Mouse (Mus musculus): ENCODE measurements at regions not wholly inside any gene's neighbourhood (a gene's known extent, or its start where the extent isn't known, plus 50 kb on each side); places are given as distances from the start of the nearest gene placed in this dataset.
A peak's percentile ranks its signal among the peaks of the same experiment; 100 is the strongest.

DNA sequence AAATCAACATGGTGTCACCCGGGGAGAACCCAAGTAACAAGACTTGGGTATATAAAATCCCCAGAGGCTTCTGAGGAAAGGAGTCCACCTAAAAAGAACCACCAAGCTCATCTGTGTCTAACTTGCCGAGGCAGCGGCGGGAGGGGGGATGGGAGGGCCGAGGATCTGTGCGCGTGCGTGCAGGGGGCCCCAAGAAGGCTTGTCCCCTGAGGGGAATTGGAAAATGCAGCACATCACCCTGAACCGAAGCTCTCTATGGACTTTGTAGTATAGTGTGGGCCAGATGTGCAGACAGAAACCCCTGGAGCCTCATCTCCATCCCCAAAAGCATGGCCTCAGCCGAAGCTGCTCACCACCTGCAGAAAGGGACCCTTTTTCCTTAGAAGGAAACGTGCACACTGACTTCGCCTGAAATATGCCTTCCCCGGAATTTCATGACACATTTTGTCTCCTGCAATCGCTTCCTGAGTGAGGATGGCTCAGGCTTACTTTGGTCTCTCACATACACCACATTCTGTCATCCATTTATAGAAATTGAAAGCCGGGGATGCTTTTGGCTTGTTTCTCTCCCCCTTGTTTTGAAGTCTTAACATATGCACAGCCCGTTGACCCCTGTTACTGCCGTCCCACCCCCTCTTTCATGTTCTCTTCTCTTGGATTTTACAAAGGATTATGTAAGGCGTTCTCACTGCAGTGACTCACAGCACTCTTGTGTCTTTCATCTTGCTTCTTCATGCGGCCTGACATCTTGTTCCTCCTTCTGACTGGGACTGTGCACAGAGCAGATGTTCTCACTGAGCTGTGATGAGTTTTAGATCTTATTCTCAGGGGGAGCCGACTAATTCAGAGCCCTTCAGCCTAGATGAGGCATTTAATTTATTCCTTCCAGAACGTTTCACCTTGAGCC, 559.6 kb downstream of the Irx1 start:
- peak; percentile 23 for DNase-seq (ENCODE audit: low spot score)
- WGBS: 58% methylated on average over 21 of the region's 21 CpGs
- peak; percentile 52; the same call in 1 of the 2 replicates for ATAC-seq
- Histone ChIP-seq H3K9ac (ENCODE audit: low read length) (no peak overlapping the region), H3K9me3 (replicated peaks; ENCODE audit: control insufficient read depth, low read length) (no peaks in the 10 kb centered on the region), H3K4me2 (ENCODE audit: low read length) (no peak overlapping the region), H3K4me1 (ENCODE audit: control insufficient read depth, insufficient read depth, low read length) (no peaks in the 10 kb centered on the region), H3K27me3 (replicated peaks; ENCODE audit: control insufficient read depth, insufficient read depth, low read length) (no peaks in the 10 kb centered on the region), H3K36me3 (ENCODE audit: control insufficient read depth, insufficient read depth, low read length) (no peaks in the 10 kb centered on the region), H3K27ac (ENCODE audit: low read depth, low read length) (no peak overlapping the region), H3K4me3 (ENCODE audit: low read depth, low read length) (no peak overlapping the region)

DNA sequence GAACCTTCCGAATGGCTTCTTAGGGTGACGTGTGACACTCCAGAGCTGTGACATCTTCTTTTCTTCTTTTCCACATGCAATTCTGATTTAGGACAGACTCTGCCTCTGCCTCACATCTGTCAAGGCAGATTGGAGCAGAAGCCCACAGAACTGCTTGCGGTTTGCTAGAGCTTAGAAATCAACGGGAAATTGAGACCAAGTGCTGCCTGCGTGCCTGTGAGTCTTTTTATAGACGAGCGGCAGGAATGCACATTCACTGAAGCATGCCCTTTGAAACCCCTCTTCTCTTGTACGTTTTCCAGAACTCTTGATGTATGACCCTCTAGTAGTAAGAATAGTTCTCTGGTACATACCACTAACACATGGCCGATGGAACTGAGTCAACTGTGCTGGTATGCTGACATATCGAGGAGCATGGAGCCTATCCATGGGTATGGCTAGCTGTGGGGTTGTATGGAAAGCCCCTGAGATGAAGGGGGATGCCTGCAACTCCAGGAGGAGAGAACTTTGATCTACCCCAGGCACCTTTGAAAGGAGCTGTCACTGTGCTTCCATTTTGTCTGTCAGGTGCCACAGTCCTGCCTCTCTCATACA, 552.2 kb upstream of the Adamts16 start:
- Histone ChIP-seq H3K4me3 (ENCODE audit: low read depth, low read length) (no peak overlapping the region), H3K9ac (ENCODE audit: low read length) (no peak overlapping the region), H3K4me1 (ENCODE audit: control insufficient read depth, insufficient read depth, low read length) (no peaks in the 10 kb centered on the region), H3K27me3 (replicated peaks; ENCODE audit: control insufficient read depth, insufficient read depth, low read length) (no peaks in the 10 kb centered on the region), H3K9me3 (replicated peaks; ENCODE audit: control insufficient read depth, low read length) (no peaks in the 10 kb centered on the region), H3K4me2 (ENCODE audit: low read length) (no peak overlapping the region), H3K36me3 (ENCODE audit: control insufficient read depth, insufficient read depth, low read length) (no peaks in the 10 kb centered on the region), H3K27ac (ENCODE audit: low read depth, low read length) (no peak overlapping the region)
- WGBS: 89% methylated on average over 10 of the region's 10 CpGs
- ATAC-seq: no peak
- DNase-seq (ENCODE audit: low spot score): no peak

DNA sequence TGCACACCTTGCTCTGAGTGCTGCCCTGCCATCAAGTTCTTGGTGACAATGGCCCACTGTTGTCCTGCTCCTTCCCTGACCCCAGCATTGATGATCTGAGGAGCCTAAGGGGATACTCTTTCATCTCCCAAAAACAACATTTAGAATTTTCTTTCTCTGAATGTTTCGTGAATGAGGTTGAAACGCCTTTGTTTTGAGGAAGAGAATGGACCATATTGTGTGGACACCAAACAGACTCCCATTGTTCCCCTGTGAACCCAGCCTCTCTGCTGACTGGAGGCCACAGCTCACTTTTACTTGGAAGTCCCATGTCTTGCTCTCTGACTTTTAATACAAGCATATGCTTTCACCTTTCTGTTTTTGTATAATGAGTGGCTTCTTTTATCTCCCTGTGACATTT, 537.0 kb upstream of the Adamts16 start:
- Histone ChIP-seq H3K4me2 (ENCODE audit: low read length) (no peak overlapping the region), H3K9me3 (replicated peaks; ENCODE audit: control insufficient read depth, low read length) (no peaks in the 10 kb centered on the region), H3K36me3 (ENCODE audit: control insufficient read depth, insufficient read depth, low read length) (no peaks in the 10 kb centered on the region), H3K27ac (ENCODE audit: low read depth, low read length) (no peak overlapping the region), H3K4me3 (ENCODE audit: low read depth, low read length) (no peak overlapping the region), H3K27me3 (replicated peaks; ENCODE audit: control insufficient read depth, insufficient read depth, low read length) (no peaks in the 10 kb centered on the region), H3K4me1 (ENCODE audit: control insufficient read depth, insufficient read depth, low read length) (peaks cover 3% of the 10 kb centered on the region; the same call in 1 of the 2 replicates), H3K9ac (ENCODE audit: low read length) (no peak overlapping the region)
- ATAC-seq (no peak), DNase-seq (ENCODE audit: low spot score) (no peak)
- 65% methylated on average over 2 of the region's 2 CpGs for WGBS

DNA sequence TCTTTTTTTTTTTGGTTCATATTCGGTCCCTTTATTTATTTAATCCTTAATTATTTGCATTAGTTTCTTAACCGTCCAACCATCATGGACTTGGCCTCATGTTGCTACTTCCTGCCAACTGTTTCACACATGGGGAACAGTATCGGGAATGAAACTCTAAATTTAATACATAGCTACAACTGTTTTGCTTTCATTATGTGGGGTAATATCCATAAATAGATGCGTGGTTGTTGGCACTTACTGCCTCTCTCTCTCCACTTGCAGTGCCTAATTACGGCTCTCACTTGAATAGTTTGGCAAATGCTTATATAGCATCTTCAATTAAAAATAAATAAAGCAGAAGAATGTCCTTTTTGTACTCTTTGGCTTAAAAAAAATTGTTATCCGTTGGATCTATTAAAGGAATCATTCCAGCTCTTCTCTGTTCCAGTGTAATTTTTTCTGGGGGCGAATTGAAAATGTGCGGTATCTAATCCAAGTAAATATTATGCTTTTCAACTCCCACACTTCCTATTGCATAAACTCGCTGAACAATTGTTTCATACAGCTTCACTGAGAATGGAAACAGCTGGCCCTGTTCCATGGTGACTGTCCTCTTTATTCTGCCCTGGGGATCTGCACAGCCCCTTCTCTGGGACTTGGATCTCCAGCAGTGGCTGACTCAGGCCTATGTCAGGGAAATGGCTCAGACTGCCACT, 534.4 kb upstream of the Adamts16 start:
- Histone ChIP-seq H3K36me3 (ENCODE audit: control insufficient read depth, insufficient read depth, low read length) (no peaks in the 10 kb centered on the region), H3K4me2 (ENCODE audit: low read length) (no peak overlapping the region), H3K27ac (ENCODE audit: low read depth, low read length) (no peak overlapping the region), H3K4me3 (ENCODE audit: low read depth, low read length) (no peak overlapping the region), H3K9me3 (replicated peaks; ENCODE audit: control insufficient read depth, low read length) (no peaks in the 10 kb centered on the region), H3K4me1 (ENCODE audit: control insufficient read depth, insufficient read depth, low read length) (peaks cover 3% of the 10 kb centered on the region; the same call in 1 of the 2 replicates), H3K9ac (ENCODE audit: low read length) (no peak overlapping the region), H3K27me3 (replicated peaks; ENCODE audit: control insufficient read depth, insufficient read depth, low read length) (no peaks in the 10 kb centered on the region)
- 29% methylated on average over 9 of the region's 9 CpGs for WGBS
- ATAC-seq (peak; percentile 48; the same call in 1 of the 2 replicates), DNase-seq (ENCODE audit: low spot score) (peak; percentile 66)

DNA sequence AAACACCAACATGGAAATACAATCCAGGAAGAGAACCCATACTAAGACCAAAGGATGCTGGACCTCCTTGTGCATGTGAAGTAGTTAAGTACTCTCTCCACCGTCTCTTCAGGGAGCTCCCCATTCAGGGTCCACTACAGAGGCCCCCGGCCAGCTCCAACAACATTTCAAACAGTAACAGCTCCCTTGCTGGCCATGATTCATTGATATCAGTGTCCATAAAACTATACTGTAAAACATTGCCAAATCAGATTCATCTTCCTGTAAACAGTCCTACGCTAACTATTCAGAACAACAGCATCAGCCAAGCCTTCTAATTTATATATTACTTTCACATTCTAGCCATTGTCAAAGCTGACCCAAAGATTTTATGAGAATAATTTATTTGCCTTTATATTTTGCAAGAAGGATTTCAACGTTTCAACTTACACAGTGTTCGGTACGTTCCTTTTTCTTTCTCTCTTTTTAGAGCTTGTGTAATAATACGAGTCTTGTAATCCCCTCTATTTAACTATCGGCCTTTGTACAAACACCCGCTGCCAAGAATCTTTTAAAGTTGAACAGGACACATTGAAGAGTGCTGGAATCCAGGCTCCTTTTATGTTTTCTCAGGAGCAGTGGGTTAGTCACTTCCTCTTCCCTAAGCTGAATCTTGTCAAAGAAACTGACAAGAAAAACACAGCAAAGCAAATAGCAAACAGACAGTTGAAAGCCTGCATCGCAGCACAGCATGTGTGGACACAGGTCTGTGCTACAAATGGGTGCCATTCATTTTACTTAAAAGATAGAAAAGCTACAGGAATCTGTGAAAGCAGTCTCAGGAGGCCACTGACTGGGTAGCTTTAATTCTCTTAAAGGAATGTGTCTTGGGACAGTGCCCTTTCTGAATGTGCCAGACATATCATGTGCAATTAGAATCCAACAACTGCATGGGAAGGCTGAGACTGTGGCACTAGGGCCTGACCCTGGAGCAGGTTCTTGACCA, 531.4 kb upstream of the Adamts16 start:
- no peak overlapping the region for H3K4me2 ChIP-seq (ENCODE audit: low read length)
- H3K27me3 ChIP-seq (replicated peaks; ENCODE audit: control insufficient read depth, insufficient read depth, low read length): no peaks in the 10 kb centered on the region
- H3K4me3 ChIP-seq (ENCODE audit: low read depth, low read length): no peak overlapping the region
- peaks cover 3% of the 10 kb centered on the region; the same call in 1 of the 2 replicates for H3K4me1 ChIP-seq (ENCODE audit: control insufficient read depth, insufficient read depth, low read length)
- no peaks in the 10 kb centered on the region for H3K9me3 ChIP-seq (replicated peaks; ENCODE audit: control insufficient read depth, low read length)
- DNase-seq (ENCODE audit: low spot score): peak; percentile 7
- H3K36me3 ChIP-seq (ENCODE audit: control insufficient read depth, insufficient read depth, low read length): no peaks in the 10 kb centered on the region
- no peak for ATAC-seq
- 26% methylated on average over 10 of the region's 10 CpGs for WGBS
- no peak overlapping the region for H3K27ac ChIP-seq (ENCODE audit: low read depth, low read length)
- H3K9ac ChIP-seq (ENCODE audit: low read length): no peak overlapping the region

DNA sequence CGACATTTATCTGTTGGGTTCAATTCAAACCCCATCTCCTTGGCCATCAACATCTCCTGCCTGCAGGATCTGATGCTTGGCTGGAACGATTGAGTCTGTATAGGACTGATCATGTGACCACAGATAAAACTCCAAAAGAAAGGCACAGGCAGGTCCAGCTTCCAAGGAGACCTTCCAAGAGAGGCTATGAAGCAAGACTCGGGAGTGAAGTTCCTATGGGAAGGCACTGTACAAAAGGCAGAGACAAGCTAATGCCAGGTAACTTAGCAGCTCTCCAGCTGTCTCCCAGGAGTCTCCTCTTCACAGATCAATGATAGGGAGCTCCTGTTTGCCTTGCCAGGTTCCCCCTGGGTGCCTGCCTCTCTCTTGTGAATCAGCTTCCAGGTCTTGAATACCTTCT, 528.2 kb upstream of the Adamts16 start:
- ATAC-seq: no peak
- no peaks in the 10 kb centered on the region for H3K36me3 ChIP-seq (ENCODE audit: control insufficient read depth, insufficient read depth, low read length)
- no peak overlapping the region for H3K9ac ChIP-seq (ENCODE audit: low read length)
- DNase-seq (ENCODE audit: low spot score): no peak
- H3K4me2 ChIP-seq (ENCODE audit: low read length): no peak overlapping the region
- H3K9me3 ChIP-seq (replicated peaks; ENCODE audit: control insufficient read depth, low read length): no peaks in the 10 kb centered on the region
- H3K4me1 ChIP-seq (ENCODE audit: control insufficient read depth, insufficient read depth, low read length): no peaks in the 10 kb centered on the region
- H3K27me3 ChIP-seq (replicated peaks; ENCODE audit: control insufficient read depth, insufficient read depth, low read length): no peaks in the 10 kb centered on the region
- H3K4me3 ChIP-seq (ENCODE audit: low read depth, low read length): no peak overlapping the region
- no peak overlapping the region for H3K27ac ChIP-seq (ENCODE audit: low read depth, low read length)
- WGBS: 83% methylated on average over 3 of the region's 3 CpGs

DNA sequence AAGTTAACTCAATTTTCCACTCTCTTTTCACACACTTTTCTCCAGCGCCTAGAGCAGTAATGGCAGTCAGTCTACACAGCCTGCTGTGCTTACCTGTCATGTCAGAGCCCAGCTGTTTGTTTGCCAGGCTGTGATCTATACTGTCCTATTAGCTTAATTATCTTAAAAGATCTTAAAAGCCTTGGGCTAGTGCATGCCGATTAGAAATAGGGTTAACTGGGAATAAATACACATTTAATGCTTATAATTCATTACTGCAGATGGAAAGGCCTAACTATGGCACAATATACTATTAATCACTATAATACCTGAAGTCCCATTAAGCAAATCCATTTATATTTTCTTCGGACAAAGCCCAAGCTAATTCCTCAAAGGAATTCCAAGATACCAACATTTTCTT, 523.6 kb upstream of the Adamts16 start:
- DNase-seq (ENCODE audit: low spot score): no peak
- H3K4me1 ChIP-seq (ENCODE audit: control insufficient read depth, insufficient read depth, low read length): no peaks in the 10 kb centered on the region
- no peak overlapping the region for H3K4me2 ChIP-seq (ENCODE audit: low read length)
- no peak for ATAC-seq
- H3K9ac ChIP-seq (ENCODE audit: low read length): no peak overlapping the region
- H3K9me3 ChIP-seq (replicated peaks; ENCODE audit: control insufficient read depth, low read length): no peaks in the 10 kb centered on the region
- no peaks in the 10 kb centered on the region for H3K36me3 ChIP-seq (ENCODE audit: control insufficient read depth, insufficient read depth, low read length)
- WGBS: 72% methylated on average over 3 of the region's 3 CpGs
- H3K4me3 ChIP-seq (ENCODE audit: low read depth, low read length): no peak overlapping the region
- H3K27ac ChIP-seq (ENCODE audit: low read depth, low read length): no peak overlapping the region
- no peaks in the 10 kb centered on the region for H3K27me3 ChIP-seq (replicated peaks; ENCODE audit: control insufficient read depth, insufficient read depth, low read length)

DNA sequence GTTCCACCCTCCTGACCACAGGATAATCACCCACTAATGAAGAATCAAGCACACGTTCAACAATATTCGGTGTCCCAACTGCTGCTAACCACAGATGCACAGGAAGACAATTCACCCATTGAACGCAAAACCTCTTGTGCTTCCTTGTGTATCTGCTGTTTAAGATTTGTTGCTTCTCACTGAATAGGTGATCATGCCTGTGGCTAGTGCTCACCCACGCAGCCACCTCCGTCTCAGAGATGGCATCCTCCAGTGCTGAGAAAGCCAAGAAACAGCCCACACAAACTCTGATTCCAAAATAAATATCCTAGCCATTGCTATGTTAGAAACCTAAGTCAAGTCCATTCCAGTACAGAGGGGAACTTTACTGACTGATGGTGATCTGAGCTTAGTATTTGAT, 520.7 kb upstream of the Adamts16 start:
- H3K9ac ChIP-seq (ENCODE audit: low read length): no peak overlapping the region
- no peak overlapping the region for H3K27ac ChIP-seq (ENCODE audit: low read depth, low read length)
- DNase-seq (ENCODE audit: low spot score) (no peak), ATAC-seq (no peak)
- H3K27me3 ChIP-seq (replicated peaks; ENCODE audit: control insufficient read depth, insufficient read depth, low read length): 0 out of 2 replicates have a peak, but pooled peaks cover 3% of the 10 kb centered on the region
- no peaks in the 10 kb centered on the region for H3K4me1 ChIP-seq (ENCODE audit: control insufficient read depth, insufficient read depth, low read length)
- WGBS: 81% methylated on average over 5 of the region's 5 CpGs
- H3K4me2 ChIP-seq (ENCODE audit: low read length): no peak overlapping the region
- H3K36me3 ChIP-seq (ENCODE audit: control insufficient read depth, insufficient read depth, low read length): no peaks in the 10 kb centered on the region
- H3K9me3 ChIP-seq (replicated peaks; ENCODE audit: control insufficient read depth, low read length): no peaks in the 10 kb centered on the region
- no peak overlapping the region for H3K4me3 ChIP-seq (ENCODE audit: low read depth, low read length)
